Mouse (Mus musculus) left cerebral cortex, adult 18-20 months (tissue): ENCODE measurements around the gene Hmga1. TPM values are rescaled to one million over a fixed set of nuclear protein-coding genes. Genes with fewer than 3 reads are reported as not detected.

Experiments
- total RNA-seq, 2 experiments: library from RNA; stranded (reverse); gene quantifications; 2 replicates each; pipeline ENCODE4 v1.2.3; 2021

Gene Hmga1
- total RNA-seq, 2 experiments from 2014 or later, result 50.7 to 58.9 TPM

Other genes with a start within 250 kb of the Hmga1 start
- gene Grm4, start 35.1 kb upstream of the Hmga1 start, total RNA-seq, result 10 to 100 TPM; 22.3 to 27.6 TPM
- gene AI413582, start 9.3 kb downstream of the Hmga1 start, total RNA-seq, result 10 to 100 TPM; 83.2 to 92.5 TPM
- gene Nudt3, start 67.0 kb downstream of the Hmga1 start, total RNA-seq, result 100 to 1,000 TPM; 562 to 569 TPM
- not detected for gene RPS10-NUDT3, start 78.7 kb downstream of the Hmga1 start, total RNA-seq
- 100 to 1,000 TPM; 498 to 500 TPM for gene Rps10, start 80.2 kb downstream of the Hmga1 start, total RNA-seq
- gene Pacsin1, start 99.0 kb downstream of the Hmga1 start, total RNA-seq, result 100 to 1,000 TPM; 429 to 433 TPM
- gene Spdef, start 172.5 kb downstream of the Hmga1 start, total RNA-seq, result under 1 TPM; 0.23 to 0.49 TPM